Mouse (Mus musculus): ENCODE measurements at regions not wholly inside any gene's neighbourhood (a gene's known extent, or its start where the extent isn't known, plus 50 kb on each side); places are given as distances from the start of the nearest gene placed in this dataset.

DNA sequence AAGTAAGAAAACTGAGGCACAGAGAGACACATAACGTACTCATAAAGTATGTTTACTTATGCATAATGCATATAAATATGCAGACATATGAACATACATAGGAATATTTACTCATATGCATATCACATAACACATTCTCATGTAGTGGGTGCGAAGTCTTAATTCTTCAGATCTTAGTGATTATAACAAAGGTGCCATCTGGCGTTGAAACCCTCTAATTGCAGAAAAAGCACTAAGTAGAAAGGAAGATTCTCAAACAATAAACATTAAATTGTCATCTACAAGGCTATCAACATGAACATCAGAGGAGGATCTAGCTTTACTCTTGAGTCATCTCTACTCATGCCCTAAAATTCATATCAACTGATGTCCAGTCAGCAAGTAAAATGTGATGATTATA is 314.2 kb upstream of the 2610301B20Rik start:
- TF ChIP-seq CTCF (IDR thresholded peaks at IDR 0.05; ENCODE audit: low read depth) (no peak), EP300 (IDR thresholded peaks at IDR 0.05; ENCODE audit: low read depth) (no peak)

All from liver, postnatal 0 days (tissue).